Mouse (Mus musculus) liver, embryonic 12.5 days (tissue): Measurements from ENCODE around the gene Ctnnb1. TPM values are rescaled to one million over a fixed set of nuclear protein-coding genes. Genes with fewer than 3 reads are reported as not detected.
A peak's percentile ranks its signal among the peaks of the same experiment; 100 is the strongest.

Experiments
- ATAC-seq: fragments of 200-750 bp; cut with Nextera tagmentation; 2 replicates; pipeline ENCODE4 v1.8.0; 2017; ENCODE audit warnings: moderate number of reproducible peaks, mild to moderate bottlenecking, moderate library complexity
- H3K27ac ChIP-seq: fragments of 300-500 bp; sonication (generic); 2 replicates; pipeline ENCODE4 v1.5.1; 2016; ENCODE audit warnings: mild to moderate bottlenecking
- H3K27me3 ChIP-seq: fragments of 300-500 bp; sonication (generic); replicated peaks from 2 replicates; pipeline ENCODE4 v1.6.1; 2016; ENCODE audit warnings: mild to moderate bottlenecking, moderate library complexity
- H3K36me3 ChIP-seq: fragments of 300-500 bp; sonication (generic); 2 replicates; pipeline ENCODE4 v1.6.1; 2016; ENCODE audit warnings: mild to moderate bottlenecking, moderate library complexity
- H3K4me1 ChIP-seq: fragments of 300-500 bp; sonication (generic); 2 replicates; pipeline ENCODE4 v1.6.1; 2016
- H3K4me2 ChIP-seq: fragments of 300-500 bp; sonication (generic); 2 replicates; pipeline ENCODE4 v1.6.1; 2016; ENCODE audit warnings: mild to moderate bottlenecking, moderate library complexity
- H3K4me3 ChIP-seq: fragments of 300-500 bp; sonication (generic); 2 replicates; pipeline ENCODE4 v1.5.1; 2016; ENCODE audit warnings: mild to moderate bottlenecking, moderate library complexity
- H3K9ac ChIP-seq: fragments of 300-500 bp; sonication (generic); 2 replicates; pipeline ENCODE4 v1.6.1; 2016; ENCODE audit warnings: mild to moderate bottlenecking, moderate library complexity
- H3K9me3 ChIP-seq: fragments of 300-500 bp; sonication (generic); replicated peaks from 2 replicates; pipeline ENCODE4 v1.6.1; 2016; ENCODE audit warnings: mild to moderate bottlenecking, moderate library complexity
- WGBS: fragments of 180-500 bp; shearing (Covaris S2); methylation state at CpG from one replicate; pipeline ENCODE4 v1.1.7; 2016; ENCODE audit not compliant: insufficient replicate concordance; 5-methylcytosine and 5-hydroxymethylcytosine counted together
- polyA plus RNA-seq: library from polyadenylated mRNA; unstranded; fragments of >200 nt; fragmentation: Nextera tagmentation; extraction: Ambion mirVana; gene quantifications from 2 replicates; pipeline ENCODE4 v1.2.1, GENCODE M21; 2016

Gene Ctnnb1
- polyA plus RNA-seq, 1 experiment from 2014 or later = 158 TPM

GRCm38 (mm10) chr9:120943757-120944156, 14.7 kb downstream of the Ctnnb1 start:
- peak; percentile 57 for ATAC-seq
- no peak overlapping the region for H3K4me3 ChIP-seq
- H3K9me3 ChIP-seq = no peaks in the 10 kb centered on the region
- no peaks in the 10 kb centered on the region for H3K27me3 ChIP-seq
- H3K36me3 ChIP-seq = peaks cover 53% of the 10 kb centered on the region
- peak overlapping the region; percentile 21; the same call in 1 of the 2 replicates for H3K4me2 ChIP-seq
- peaks cover 81% of the 10 kb centered on the region for H3K4me1 ChIP-seq
- H3K27ac ChIP-seq = 0 out of 2 replicates have a peak overlapping the region, but pooled peaks have one; percentile 7
- 38% methylated on average over 1 of the region's 1 CpGs for WGBS
- no peak overlapping the region for H3K9ac ChIP-seq

- Histone ChIP-seq H3K4me3 (no peak overlapping the region), H3K4me1 (peaks cover 81% of the 10 kb centered on the region), H3K9me3 (no peaks in the 10 kb centered on the region), H3K36me3 (peaks cover 56% of the 10 kb centered on the region), H3K27ac (peak overlapping the region; percentile 32; the same call in 1 of the 2 replicates), H3K27me3 (no peaks in the 10 kb centered on the region), H3K9ac (no peak overlapping the region), H3K4me2 (peak overlapping the region; percentile 21; the same call in 1 of the 2 replicates)
- 29% methylated on average over 3 of the region's 3 CpGs for WGBS
- ATAC-seq = 0 out of 2 replicates have a peak, but pooled peaks have one; percentile 45
Observed at GRCm38 (mm10) chr9:120944211-120944610, 15.2 kb downstream of the Ctnnb1 start.

GRCm38 (mm10) chr9:120946131-120946530, 17.1 kb downstream of the Ctnnb1 start:
- WGBS = 81% methylated on average over 8 of the region's 8 CpGs
- no peak for ATAC-seq
- H3K4me1 ChIP-seq = peaks cover 62% of the 10 kb centered on the region

GRCm38 (mm10) chr9:120948832-120949231, 19.8 kb downstream of the Ctnnb1 start:
- Histone ChIP-seq H3K27ac (no peak overlapping the region), H3K4me2 (no peak overlapping the region), H3K9me3 (no peaks in the 10 kb centered on the region), H3K4me3 (no peak overlapping the region), H3K27me3 (no peaks in the 10 kb centered on the region), H3K4me1 (peaks cover 38% of the 10 kb centered on the region), H3K36me3 (peaks cover 56% of the 10 kb centered on the region), H3K9ac (no peak overlapping the region)
- WGBS = 85% methylated on average over 1 of the region's 1 CpGs
- no peak for ATAC-seq

More at GRCm38 (mm10) chr9:120946131-120946530, 17.1 kb downstream of the Ctnnb1 start:
- H3K27me3 ChIP-seq = no peaks in the 10 kb centered on the region
- no peak overlapping the region for H3K27ac ChIP-seq
- H3K36me3 ChIP-seq = peaks cover 54% of the 10 kb centered on the region
- H3K4me2 ChIP-seq = no peak overlapping the region
- no peak overlapping the region for H3K9ac ChIP-seq
- H3K4me3 ChIP-seq = no peak overlapping the region
- no peaks in the 10 kb centered on the region for H3K9me3 ChIP-seq

GRCm38 (mm10) chr9:120950761-120951160, 21.7 kb downstream of the Ctnnb1 start:
- peaks cover 71% of the 10 kb centered on the region for H3K36me3 ChIP-seq
- no peaks in the 10 kb centered on the region for H3K9me3 ChIP-seq
- H3K4me1 ChIP-seq = peaks cover 20% of the 10 kb centered on the region
- ATAC-seq = no peak
- H3K4me2 ChIP-seq = no peak overlapping the region
- no peak overlapping the region for H3K27ac ChIP-seq
- WGBS = 89% methylated on average over 12 of the region's 12 CpGs
- no peak overlapping the region for H3K4me3 ChIP-seq
- no peak overlapping the region for H3K9ac ChIP-seq
- no peaks in the 10 kb centered on the region for H3K27me3 ChIP-seq

GRCm38 (mm10) chr9:120951947-120952346, 22.9 kb downstream of the Ctnnb1 start:
- WGBS = 86% methylated on average over 3 of the region's 3 CpGs
- H3K9me3 ChIP-seq = no peaks in the 10 kb centered on the region
- peaks cover 83% of the 10 kb centered on the region for H3K36me3 ChIP-seq
- H3K27me3 ChIP-seq = no peaks in the 10 kb centered on the region
- no peak overlapping the region for H3K9ac ChIP-seq
- H3K4me2 ChIP-seq = no peak overlapping the region
- peaks cover 13% of the 10 kb centered on the region for H3K4me1 ChIP-seq
- H3K27ac ChIP-seq = no peak overlapping the region
- no peak overlapping the region for H3K4me3 ChIP-seq
- no peak for ATAC-seq

- no peak overlapping the region for H3K9ac ChIP-seq
- no peak overlapping the region for H3K4me3 ChIP-seq
- H3K36me3 ChIP-seq = peaks cover 100% of the 10 kb centered on the region
- no peak overlapping the region for H3K4me2 ChIP-seq
- no peaks in the 10 kb centered on the region for H3K9me3 ChIP-seq
- 87% methylated on average over 5 of the region's 5 CpGs for WGBS
- H3K27me3 ChIP-seq = no peaks in the 10 kb centered on the region
- H3K27ac ChIP-seq = no peak overlapping the region
- ATAC-seq = no peak
- peaks cover 35% of the 10 kb centered on the region for H3K4me1 ChIP-seq
Observed at GRCm38 (mm10) chr9:120958051-120958450, 29.0 kb downstream of the Ctnnb1 start.

GRCm38 (mm10) chr9:120958560-120958959, 29.5 kb downstream of the Ctnnb1 start:
- Histone ChIP-seq H3K27ac (no peak overlapping the region), H3K9me3 (no peaks in the 10 kb centered on the region), H3K36me3 (peaks cover 100% of the 10 kb centered on the region), H3K4me3 (no peak overlapping the region), H3K27me3 (no peaks in the 10 kb centered on the region), H3K9ac (no peak overlapping the region), H3K4me1 (peaks cover 38% of the 10 kb centered on the region), H3K4me2 (no peak overlapping the region)
- 85% methylated on average over 6 of the region's 6 CpGs for WGBS
- no peak for ATAC-seq

- ATAC-seq = no peak
- H3K4me1 ChIP-seq = peaks cover 38% of the 10 kb centered on the region
- H3K9me3 ChIP-seq = no peaks in the 10 kb centered on the region
- WGBS = 86% methylated on average over 4 of the region's 4 CpGs
- no peak overlapping the region for H3K27ac ChIP-seq
- no peak overlapping the region for H3K4me2 ChIP-seq
- no peak overlapping the region for H3K4me3 ChIP-seq
- H3K36me3 ChIP-seq = peaks cover 100% of the 10 kb centered on the region
- H3K27me3 ChIP-seq = no peaks in the 10 kb centered on the region
- no peak overlapping the region for H3K9ac ChIP-seq
Observed at GRCm38 (mm10) chr9:120959225-120959624, 30.2 kb downstream of the Ctnnb1 start.

- H3K9ac ChIP-seq = no peak overlapping the region
- no peaks in the 10 kb centered on the region for H3K9me3 ChIP-seq
- H3K4me1 ChIP-seq = peaks cover 38% of the 10 kb centered on the region
- no peak overlapping the region for H3K4me2 ChIP-seq
- no peak overlapping the region for H3K4me3 ChIP-seq
- ATAC-seq = no peak
- H3K36me3 ChIP-seq = peaks cover 100% of the 10 kb centered on the region
- H3K27ac ChIP-seq = 0 out of 2 replicates have a peak overlapping the region, but pooled peaks have one; percentile 33
- no peaks in the 10 kb centered on the region for H3K27me3 ChIP-seq
- 37% methylated on average over 4 of the region's 4 CpGs for WGBS
Observed at GRCm38 (mm10) chr9:120960611-120961010, 31.6 kb downstream of the Ctnnb1 start.

GRCm38 (mm10) chr9:120961466-120961865, 32.5 kb downstream of the Ctnnb1 start:
- no peak for ATAC-seq
- Histone ChIP-seq H3K4me2 (no peak overlapping the region), H3K9ac (peak overlapping the region; percentile 17; the same call in 1 of the 2 replicates), H3K9me3 (no peaks in the 10 kb centered on the region), H3K4me1 (peaks cover 38% of the 10 kb centered on the region), H3K27me3 (no peaks in the 10 kb centered on the region), H3K27ac (peak overlapping the region; percentile 57), H3K36me3 (peaks cover 100% of the 10 kb centered on the region), H3K4me3 (no peak overlapping the region)
- 62% methylated on average over 3 of the region's 3 CpGs for WGBS

GRCm38 (mm10) chr9:120961969-120962700, 33.1 kb downstream of the Ctnnb1 start:
- peak; percentile 48 for ATAC-seq
- Histone ChIP-seq H3K27ac (peak overlapping the region; percentile 57), H3K9me3 (no peaks in the 10 kb centered on the region), H3K4me2 (no peak overlapping the region), H3K9ac (no peak overlapping the region), H3K4me3 (no peak overlapping the region), H3K27me3 (no peaks in the 10 kb centered on the region), H3K4me1 (peaks cover 38% of the 10 kb centered on the region), H3K36me3 (peaks cover 100% of the 10 kb centered on the region)
- 50% methylated on average over 3 of the region's 3 CpGs for WGBS
